Mouse (Mus musculus) erythroblast, embryonic 14.5 days (primary cell): ENCODE measurements around the gene Pef1.

Experiments
- GATA1 ChIP-seq: IDR thresholded peaks from 2 replicates; pipeline ENCODE4 v1.6.1; 2012; ENCODE audit warnings: low read length, inconsistent platforms, mixed read lengths
- TAL1 ChIP-seq: IDR thresholded peaks from 3 replicates; pipeline ENCODE4 v1.6.1; 2012; ENCODE audit warnings: low read length, inconsistent platforms, mixed read lengths

GRCm38 (mm10) chr4:130164121-130164520 is 61.8 kb downstream of the Pef1 start:
- TF ChIP-seq TAL1 (no peak), GATA1 (no peak)
